Mouse (Mus musculus) small intestine, adult 2 months (tissue): ENCODE measurements at regions not wholly inside any gene's neighbourhood (a gene's known extent, or its start where the extent isn't known, plus 50 kb on each side); places are given as distances from the start of the nearest gene placed in this dataset.

Source experiments
- CTCF ChIP-seq: fragments of 200-500 bp; IDR thresholded peaks from 2 replicates; pipeline ENCODE4 v1.5.1; 2012; ENCODE audit warnings: low read depth, mild to moderate bottlenecking, control low read depth, inconsistent platforms, low read length, moderate library complexity, mixed read lengths; ENCODE audit not compliant: insufficient replicate concordance, insufficient read length; ENCODE audit errors: extremely low read depth
- POLR2A ChIP-seq: fragments of 200-500 bp; IDR thresholded peaks from 2 replicates; pipeline ENCODE4 v1.6.1; 2012; ENCODE audit warnings: low read depth, mild to moderate bottlenecking, control low read depth, inconsistent platforms, low read length, moderate library complexity

- TF ChIP-seq CTCF (no peak), POLR2A (no peak)
Observed at GRCm38 (mm10) chr13:107934691-107935090, 109.6 kb upstream of the Smim15 start.
